36 mouse cellular contexts compared by ENCODE assay signal in genomic region chr6:115961743-115962142, GRCm38 (mm10). TPM values are rescaled to one million over a fixed set of nuclear protein-coding genes. Genes with fewer than 3 reads are reported as not detected.
A peak's percentile ranks its signal among the peaks of the same experiment; 100 is the strongest.
DNase-seq lines count a peak whose midpoint lies in the region; ATAC-seq and TF ChIP-seq lines count a peak whose summit lies in the region.
"Had no signal": no experiment of that assay in that cellular context is flagged by ENCODE, and none has a peak within 500 bp of the region (broad histone marks: within the 10 kb centered on the region; RNA-seq: fewer than 3 reads in every experiment).

No protein-coding gene starts in this region.

- 83% methylated on average over 3 of the region's 3 CpGs for WGBS in embryonic facial prominence, embryonic 15.5 days

- H3K9ac ChIP-seq in CH12.LX (ENCODE audit: insufficient read depth, low read depth) = no peak overlapping the region
- no peak overlapping the region for H3K9ac ChIP-seq in embryonic facial prominence, embryonic 15.5 days
- H3K9ac ChIP-seq: liver, embryonic 13.5 days; midbrain, embryonic 13.5 days had no signal

- no peak for TF ChIP-seq POLR2A in CH12.LX (IDR thresholded peaks at IDR 0.05; ENCODE audit: low read depth, low read length)

- in situ Hi-C loops in CH12.LX (cut with MboI; ENCODE audit: low pct_ligation_motif_present, low pct_unique_long_range_greater_than_20kb, low sequenced_read_pairs) = no loop called here

- H3K79me2 ChIP-seq in CH12.LX (replicated peaks; ENCODE audit: control insufficient read depth, extremely low read depth, insufficient read depth, poor library complexity, severe bottlenecking) = no peaks in the 10 kb centered on the region

- H3K27me3 ChIP-seq in CH12.LX (replicated peaks) = no peaks in the 10 kb centered on the region
- H3K27me3 ChIP-seq in embryonic facial prominence, embryonic 15.5 days = no peaks in the 10 kb centered on the region
- H3K27me3 ChIP-seq: liver, embryonic 13.5 days; midbrain, embryonic 13.5 days; Patski had no signal

- no peaks in the 10 kb centered on the region for H3K9me3 ChIP-seq in CH12.LX (replicated peaks; ENCODE audit: low read length)
- no peaks in the 10 kb centered on the region for H3K9me3 ChIP-seq in embryonic facial prominence, embryonic 15.5 days (replicated peaks)
- H3K9me3 ChIP-seq: hindbrain, embryonic 10.5 days; liver, embryonic 13.5 days; midbrain, embryonic 13.5 days had no signal

- H3K4me3 ChIP-seq in gastrocnemius, adult 2 months = no peak overlapping the region
- H3K4me3 ChIP-seq in CH12.LX (replicated peaks in 1 of 3; ENCODE audit: low read depth in 2 of 3, low read length in 2 of 3, poor library complexity in 1 of 3) = no peak overlapping the region
- H3K4me3 ChIP-seq in embryonic facial prominence, embryonic 15.5 days (replicated peaks) = no peak overlapping the region
- H3K4me3 ChIP-seq: hindbrain, embryonic 10.5 days; layer of hippocampus, adult 2 months; left cerebral cortex, adult 2 months; liver, embryonic 13.5 days; midbrain, embryonic 13.5 days had no signal

- peak overlapping the region; percentile 89 for H3K27ac ChIP-seq in gastrocnemius, adult 2 months
- H3K27ac ChIP-seq in CH12.LX (ENCODE audit: insufficient read depth, low read depth) = no peak overlapping the region
- H3K27ac ChIP-seq in embryonic facial prominence, embryonic 15.5 days (replicated peaks) = peak overlapping the region; percentile 39; the same call in 1 of the 2 replicates
- H3K27ac ChIP-seq: hindbrain, embryonic 10.5 days; layer of hippocampus, adult 2 months; left cerebral cortex, adult 2 months; liver, embryonic 13.5 days; macrophage; midbrain, embryonic 13.5 days had no signal

- dilution Hi-C loops in CH12.LX (cut with MboI; ENCODE audit: extremely low pct_ligation_motif_present, extremely low pct_unique_long_range_greater_than_20kb, low sequenced_read_pairs) = no loop called here

- intact Hi-C loops in gastrocnemius, adult 2 months (cut with DNase I) = no loop called here

- peaks cover 9 to 48% of the 10 kb centered on the region in 2 experiments for H3K4me1 ChIP-seq in CH12.LX (ENCODE audit: control insufficient read depth in 1 of 2, insufficient read depth in 2 of 2)
- peaks cover 58% of the 10 kb centered on the region for H3K4me1 ChIP-seq in embryonic facial prominence, embryonic 15.5 days

- peak; percentile 61 for TF ChIP-seq EP300 in CH12.LX (IDR thresholded peaks at IDR 0.05; ENCODE audit: low read length)

- ATAC-seq in embryonic facial prominence, embryonic 15.5 days (ENCODE audit: insufficient number of reproducible peaks, low FRiP score, low TSS enrichment, low read depth) = no peak
- ATAC-seq: CD4-positive, CD25-positive, alpha-beta regulatory T cell, adult 4 months; forebrain, embryonic 14.5 days; hindbrain, embryonic 16.5 days; midbrain, embryonic 13.5 days; Patski had no signal

- no peak for TF ChIP-seq RAD21 in CH12.LX (IDR thresholded peaks at IDR 0.05; ENCODE audit: low read depth, low read length)

- H3K36me3 ChIP-seq in CH12.LX (replicated peaks in 1 of 2; ENCODE audit: control insufficient read depth in 1 of 2, insufficient read depth in 1 of 2, low read length in 1 of 2) = peaks cover 87 to 97% of the 10 kb centered on the region in 2 experiments
- H3K36me3 ChIP-seq in embryonic facial prominence, embryonic 15.5 days = peaks cover 39% of the 10 kb centered on the region
- H3K36me3 ChIP-seq: liver, embryonic 13.5 days; midbrain, embryonic 13.5 days had no signal

- DNase-seq in gastrocnemius, adult 2 months = peak; percentile 60
- no peak for DNase-seq in gastrocnemius, postnatal 4 days (ENCODE audit: low spot score in 2 of 2)
- DNase-seq in CH12.LX (ENCODE audit: extremely low read depth) = no peak
- DNase-seq in adipocyte (ENCODE audit: low spot score) = peak; percentile 43
- DNase-seq in adrenal gland, postnatal 4 days (ENCODE audit: low spot score in 2 of 2) = no peak
- no peak for DNase-seq in cerebellum, adult 11-12 months
- DNase-seq: adrenal gland, postnatal 25 days; cerebellum, adult 18-20 months; cerebellum, postnatal 14 days; kidney, adult 2 months; kidney, postnatal 36 days; left cerebral cortex, postnatal 4 days; liver, embryonic 13.5 days; lung, adult 2 months; lung, postnatal 10 days; thymus, adult 2 months; thymus, postnatal 36 days had no signal

- no peak for TF ChIP-seq CTCF in gastrocnemius, adult 2 months (IDR thresholded peaks at IDR 0.05)
- TF ChIP-seq CTCF in CH12.LX (conservative IDR thresholded peaks at IDR 0.05 in 1 of 2, IDR thresholded peaks at IDR 0.05 in 1 of 2; ENCODE audit: low read depth in 2 of 2, low read length in 2 of 2) = no peak

- H3K4me2 ChIP-seq in CH12.LX (ENCODE audit: insufficient read depth, low read depth, poor library complexity, severe bottlenecking) = no peak overlapping the region
- no peak overlapping the region for H3K4me2 ChIP-seq in embryonic facial prominence, embryonic 15.5 days (replicated peaks)
- H3K4me2 ChIP-seq: liver, embryonic 13.5 days; midbrain, embryonic 13.5 days had no signal

TF ChIP-seq in CH12.LX, 34 proteins besides CTCF, POLR2A, EP300 and RAD21:
- TF ChIP-seq TCF12 (IDR thresholded peaks at IDR 0.05; ENCODE audit: low read depth, low read length) (peak; percentile 28; the same call in 1 of the 2 replicates), NRF1 (IDR thresholded peaks at IDR 0.05; ENCODE audit: low read depth, low read length) (no peak)

RNA-seq across cellular contexts. Expression of gene H1foo, which starts 17.0 kb away (rescaled TPM):
- not detected for total RNA-seq in gastrocnemius, adult 2 months (2021)
- not detected for total RNA-seq in gastrocnemius, postnatal 4 days (2021)
- 0.89 and 1.3 TPM in 2 replicates for total RNA-seq in CH12.LX (2012; rRNA removed)
- 0.77 and 0.90 TPM in 2 replicates for total RNA-seq in CH12.LX (2014; rRNA removed)
- 1.0 and 1.4 TPM in 2 replicates for polyA plus RNA-seq in CH12.LX (2012; ENCODE audit: insufficient read length, low read depth)
- not detected in 2 replicates for polyA plus RNA-seq in embryonic facial prominence, embryonic 15.5 days (2015; fragmentation: Nextera tagmentation; extraction: Ambion mirVana)
- not detected for total RNA-seq in adrenal gland, postnatal 4 days (2021)
- total RNA-seq: adrenal gland, adult 18-20 months; adrenal gland, postnatal 25 days; layer of hippocampus, adult 2 months; layer of hippocampus, postnatal 14 days; left cerebral cortex, adult 2 months; left cerebral cortex, postnatal 4 days; megakaryocyte-erythroid progenitor cell, adult 5-6 weeks had no signal
- polyA plus RNA-seq: CD4-positive, CD25-positive, alpha-beta regulatory T cell, adult 4 months; cortical plate, adult 2 months; forebrain, embryonic 14.5 days; heart, postnatal 0 days; hindbrain, embryonic 10.5 days; hindbrain, embryonic 16.5 days; intestine, embryonic 14.5 days; kidney, adult 2 months; kidney, embryonic 16.5 days; limb, embryonic 14.5 days; liver, embryonic 13.5 days; lung, adult 2 months; macrophage; midbrain, embryonic 13.5 days; neural tube, embryonic 14.5 days; Patski had no signal

RNA-seq across cellular contexts. Expression of gene Rho, which starts 30.2 kb away (rescaled TPM):
- under 1 TPM in 1 of 2 experiments, not detected in 1; 0.06 TPM for total RNA-seq in gastrocnemius, adult 2 months (2021)
- under 1 TPM; 0.62 to 0.93 TPM for total RNA-seq in gastrocnemius, postnatal 4 days (2021)
- total RNA-seq in CH12.LX (2012; rRNA removed) (0.04 and 0.17 TPM in 2 replicates), CH12.LX (2014; rRNA removed) (0.04 TPM in 1 of 2 replicates, not detected in the other)
- not detected in 2 replicates for polyA plus RNA-seq in CH12.LX (2012; ENCODE audit: insufficient read length, low read depth)
- polyA plus RNA-seq in embryonic facial prominence, embryonic 15.5 days (2015; fragmentation: Nextera tagmentation; extraction: Ambion mirVana) = 0.12 and 0.53 TPM in 2 replicates
- total RNA-seq in adrenal gland, postnatal 4 days (2021) = 1 to 10 TPM in 1 of 2 experiments, under 1 TPM in 1; 0.70 to 1.1 TPM
- total RNA-seq: megakaryocyte-erythroid progenitor cell, adult 5-6 weeks had no signal
- polyA plus RNA-seq: CD4-positive, CD25-positive, alpha-beta regulatory T cell, adult 4 months; heart, postnatal 0 days; intestine, embryonic 14.5 days; liver, embryonic 13.5 days; macrophage had no signal

RNA-seq across cellular contexts. Expression of gene Plxnd1, which starts 33.1 kb away (rescaled TPM):
- total RNA-seq in gastrocnemius, adult 2 months (2021) = 10 to 100 TPM; 14.7 to 26.7 TPM
- total RNA-seq in gastrocnemius, postnatal 4 days (2021) = 100 to 1,000 TPM; 125 to 133 TPM
- 69.2 and 73.8 TPM in 2 replicates for total RNA-seq in CH12.LX (2012; rRNA removed)
- 20.4 and 27.7 TPM in 2 replicates for total RNA-seq in CH12.LX (2014; rRNA removed)
- polyA plus RNA-seq in CH12.LX (2012; ENCODE audit: insufficient read length, low read depth) = 49.3 and 63.2 TPM in 2 replicates
- polyA plus RNA-seq in embryonic facial prominence, embryonic 15.5 days (2015; fragmentation: Nextera tagmentation; extraction: Ambion mirVana) = 29.4 and 33.5 TPM in 2 replicates
- 100 to 1,000 TPM; 237 to 271 TPM for total RNA-seq in adrenal gland, postnatal 4 days (2021)

Comparison
In these comparisons a context has a peak if more than half of its experiments do, and no peak if none do; other contexts are left out.
1. DNase-seq: peak in gastrocnemius, adult 2 months (single experiment) and adipocyte (single experiment); none in gastrocnemius, postnatal 4 days (0 of 2), CH12.LX (single experiment), adrenal gland, postnatal 4 days (0 of 2) and cerebellum, adult 11-12 months (single experiment).